Mouse (Mus musculus): ENCODE measurements around the gene Kif2c.

GRCm38 (mm10) chr4:117189382-117189855, 7.0 kb upstream of the Kif2c start:
- peak; percentile 82 to 90 for TF ChIP-seq CTCF (conservative IDR thresholded peaks at IDR 0.05 in 1 of 2, IDR thresholded peaks at IDR 0.05 in 1 of 2; ENCODE audit: low read depth in 2 of 2, low read length in 2 of 2)
- TF ChIP-seq NELFE (IDR thresholded peaks at IDR 0.05; ENCODE audit: low read depth, low read length) = no peak
- no peak for TF ChIP-seq CHD1 (IDR thresholded peaks at IDR 0.05; ENCODE audit: low read depth, low read length)
- TF ChIP-seq MAX (IDR thresholded peaks at IDR 0.05; ENCODE audit: low read length) = no peak
- TF ChIP-seq KAT2A (IDR thresholded peaks at IDR 0.05; ENCODE audit: insufficient replicate concordance, low read length) = no peak

Data from CH12.LX (cell line).